Mouse (Mus musculus): ENCODE data around the gene Foxg1. TPM values are rescaled to one million over a fixed set of nuclear protein-coding genes. Genes with fewer than 3 reads are reported as not detected.
A peak's percentile ranks its signal among the peaks of the same experiment; 100 is the strongest.

The Foxg1 gene
- polyA plus RNA-seq, 1 experiment, result not detected

GRCm38 (mm10) chr12:49375427-49376317, 6.8 kb upstream of the Foxg1 start:
- no peaks in the 10 kb centered on the region for H3K4me1 ChIP-seq (ENCODE audit: control insufficient read depth, insufficient read depth, low read length)
- TF ChIP-seq CTCF (conservative IDR thresholded peaks at IDR 0.05; ENCODE audit: insufficient read depth, insufficient read length, low read depth, low read length) (no peak), POLR2A (IDR thresholded peaks at IDR 0.05; ENCODE audit: low read depth, low read length) (no peak)
- no peaks in the 10 kb centered on the region for H3K36me3 ChIP-seq (ENCODE audit: control insufficient read depth, insufficient read depth, low read length)
- 6% methylated on average over 15 of the region's 15 CpGs for WGBS
- DNase-seq, result peak; percentile 0
- peaks cover 1% of the 10 kb centered on the region for H3K27me3 ChIP-seq (replicated peaks; ENCODE audit: control insufficient read depth, insufficient read depth, low read length)
- H3K4me3 ChIP-seq (ENCODE audit: insufficient read depth, low read depth, low read length), result no peak overlapping the region
- no peak overlapping the region for H3K27ac ChIP-seq (ENCODE audit: insufficient read depth, low read depth, low read length)

- peak; percentile 0 for DNase-seq
- Histone ChIP-seq H3K36me3 (ENCODE audit: control insufficient read depth, insufficient read depth, low read length) (no peaks in the 10 kb centered on the region), H3K27ac (ENCODE audit: insufficient read depth, low read depth, low read length) (no peak overlapping the region), H3K27me3 (replicated peaks; ENCODE audit: control insufficient read depth, insufficient read depth, low read length) (peaks cover 1% of the 10 kb centered on the region), H3K4me3 (ENCODE audit: insufficient read depth, low read depth, low read length) (no peak overlapping the region), H3K4me1 (ENCODE audit: control insufficient read depth, insufficient read depth, low read length) (no peaks in the 10 kb centered on the region)
- WGBS, result 5% methylated on average over 19 of the region's 19 CpGs
- no peak for TF ChIP-seq CTCF (conservative IDR thresholded peaks at IDR 0.05; ENCODE audit: insufficient read depth, insufficient read length, low read depth, low read length)
- no peak for TF ChIP-seq POLR2A (IDR thresholded peaks at IDR 0.05; ENCODE audit: low read depth, low read length)
Measured at GRCm38 (mm10) chr12:49376318-49376992, 6.0 kb upstream of the Foxg1 start.

DNA sequence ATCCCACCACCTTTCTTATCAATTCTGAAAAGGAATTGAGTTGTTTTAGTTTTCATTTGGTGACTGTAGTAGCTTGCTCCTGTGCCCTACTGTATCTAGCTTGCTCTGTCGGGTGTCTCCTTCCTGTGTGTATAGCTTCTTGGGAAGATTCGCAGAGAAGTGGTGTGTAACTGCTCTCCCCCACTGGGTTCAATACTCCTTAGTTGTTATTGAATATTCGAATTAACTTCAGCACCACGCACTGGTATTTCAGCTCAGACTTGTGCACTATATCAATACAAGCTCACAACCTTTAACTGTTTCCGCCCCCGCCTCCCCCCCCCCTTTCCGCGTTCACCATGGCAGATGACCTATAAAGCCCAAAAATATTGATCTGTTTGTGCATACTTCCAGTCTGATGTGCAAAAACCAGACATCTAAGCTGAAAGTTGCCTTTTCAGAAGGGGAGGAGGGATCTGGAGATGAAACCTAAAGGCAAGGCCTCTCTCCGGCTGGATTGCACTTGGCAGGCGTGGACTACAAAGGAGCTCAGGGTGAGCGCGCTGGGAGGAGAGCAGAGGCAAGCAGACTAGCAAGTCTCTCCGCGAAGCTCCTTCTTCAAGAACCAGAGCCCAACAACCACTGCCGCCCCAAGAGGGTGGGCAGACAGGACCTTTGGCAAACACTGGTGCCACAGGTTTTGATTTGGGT, 5.0 kb upstream of the Foxg1 start:
- DNase-seq, result peak; percentile 0
- no peaks in the 10 kb centered on the region for H3K36me3 ChIP-seq (ENCODE audit: control insufficient read depth, insufficient read depth, low read length)
- no peak overlapping the region for H3K4me3 ChIP-seq (ENCODE audit: insufficient read depth, low read depth, low read length)
- no peaks in the 10 kb centered on the region for H3K4me1 ChIP-seq (ENCODE audit: control insufficient read depth, insufficient read depth, low read length)
- peaks cover 1% of the 10 kb centered on the region for H3K27me3 ChIP-seq (replicated peaks; ENCODE audit: control insufficient read depth, insufficient read depth, low read length)
- 4% methylated on average over 15 of the region's 15 CpGs for WGBS
- no peak overlapping the region for H3K27ac ChIP-seq (ENCODE audit: insufficient read depth, low read depth, low read length)
- TF ChIP-seq POLR2A (IDR thresholded peaks at IDR 0.05; ENCODE audit: low read depth, low read length), result no peak
- no peak for TF ChIP-seq CTCF (conservative IDR thresholded peaks at IDR 0.05; ENCODE audit: insufficient read depth, insufficient read length, low read depth, low read length)

GRCm38 (mm10) chr12:49378920-49379319, 3.5 kb upstream of the Foxg1 start:
- Histone ChIP-seq H3K4me3 (ENCODE audit: insufficient read depth, low read depth, low read length) (no peak overlapping the region), H3K4me1 (ENCODE audit: control insufficient read depth, insufficient read depth, low read length) (no peaks in the 10 kb centered on the region), H3K27ac (ENCODE audit: insufficient read depth, low read depth, low read length) (no peak overlapping the region), H3K36me3 (ENCODE audit: control insufficient read depth, insufficient read depth, low read length) (no peaks in the 10 kb centered on the region), H3K27me3 (replicated peaks; ENCODE audit: control insufficient read depth, insufficient read depth, low read length) (peaks cover 9% of the 10 kb centered on the region)
- peak; percentile 0 for DNase-seq
- WGBS, result 10% methylated on average over 1 of the region's 1 CpGs
- TF ChIP-seq CTCF (conservative IDR thresholded peaks at IDR 0.05; ENCODE audit: insufficient read depth, insufficient read length, low read depth, low read length), result no peak
- TF ChIP-seq POLR2A (IDR thresholded peaks at IDR 0.05; ENCODE audit: low read depth, low read length), result no peak

GRCm38 (mm10) chr12:49379446-49379845, 3.0 kb upstream of the Foxg1 start:
- Histone ChIP-seq H3K27ac (ENCODE audit: insufficient read depth, low read depth, low read length) (no peak overlapping the region), H3K4me3 (ENCODE audit: insufficient read depth, low read depth, low read length) (no peak overlapping the region), H3K27me3 (replicated peaks; ENCODE audit: control insufficient read depth, insufficient read depth, low read length) (peaks cover 13% of the 10 kb centered on the region), H3K36me3 (ENCODE audit: control insufficient read depth, insufficient read depth, low read length) (no peaks in the 10 kb centered on the region), H3K4me1 (ENCODE audit: control insufficient read depth, insufficient read depth, low read length) (no peaks in the 10 kb centered on the region)
- 7% methylated on average over 11 of the region's 11 CpGs for whole genome bisulfite sequencing
- no peak for TF ChIP-seq POLR2A (IDR thresholded peaks at IDR 0.05; ENCODE audit: low read depth, low read length)
- DNase-seq, result peak; percentile 0

DNA sequence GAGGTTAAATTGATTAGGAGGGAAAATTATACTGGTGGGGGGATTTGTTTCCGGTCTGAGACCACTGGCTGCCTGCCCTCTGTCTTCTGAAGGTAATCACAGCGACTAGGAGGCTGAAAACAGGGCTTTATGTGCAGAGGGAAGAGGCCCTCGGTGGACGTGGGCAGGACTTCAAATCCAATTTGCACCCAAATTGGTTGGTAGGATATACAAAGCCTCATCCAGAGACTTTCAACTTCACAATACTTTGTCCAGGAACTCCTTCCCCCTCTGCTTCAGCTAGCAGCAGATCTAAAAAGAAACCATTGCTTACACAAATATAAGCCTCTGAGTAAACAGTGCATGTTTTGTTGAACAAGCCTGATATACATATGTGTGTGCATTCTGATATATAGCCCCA, 2.0 kb upstream of the Foxg1 start:
- H3K4me1 ChIP-seq (ENCODE audit: control insufficient read depth, insufficient read depth, low read length), result no peaks in the 10 kb centered on the region
- peaks cover 16% of the 10 kb centered on the region for H3K27me3 ChIP-seq (replicated peaks; ENCODE audit: control insufficient read depth, insufficient read depth, low read length)
- no peak overlapping the region for H3K27ac ChIP-seq (ENCODE audit: insufficient read depth, low read depth, low read length)
- H3K4me3 ChIP-seq (ENCODE audit: insufficient read depth, low read depth, low read length), result no peak overlapping the region
- peak; percentile 0 for DNase-seq
- 7% methylated on average over 4 of the region's 4 CpGs for WGBS
- H3K36me3 ChIP-seq (ENCODE audit: control insufficient read depth, insufficient read depth, low read length), result no peaks in the 10 kb centered on the region
- TF ChIP-seq POLR2A (IDR thresholded peaks at IDR 0.05; ENCODE audit: low read depth, low read length) (no peak), CTCF (conservative IDR thresholded peaks at IDR 0.05; ENCODE audit: insufficient read depth, insufficient read length, low read depth, low read length) (no peak)

Measured in kidney, adult 2 months (tissue).